Mouse (Mus musculus) lung, postnatal 4 days (tissue): ENCODE data around the gene Ifnar1.
"Not testable (repeated sequence)": the region's sequence is repeated elsewhere in the genome, so short reads cannot be mapped to it uniquely, and the experiment has no call there.

Experiments
- DNase-seq, 2 experiments: peaks; one replicate each; pipeline ENCODE4 v3.0.0; 2021

The Ifnar1 gene

GRCm38 (mm10) chr16:91512161-91512787 lies 27.2 kb downstream of the Ifnar1 start:
- DNase-seq: peak; percentile 67 to 90

GRCm38 (mm10) chr16:91513099-91513498 lies 28.1 kb downstream of the Ifnar1 start:
- DNase-seq: no peak

GRCm38 (mm10) chr16:91517020-91517419 lies 32.0 kb downstream of the Ifnar1 start:
- DNase-seq: no peak

- no peak for DNase-seq
These were observed 37.0 kb downstream of the Ifnar1 start for GRCm38 (mm10) chr16:91522040-91522439.

- DNase-seq: peak; percentile 62 to 70
These were observed 37.7 kb downstream of the Ifnar1 start for GRCm38 (mm10) chr16:91522479-91523309.

GRCm38 (mm10) chr16:91524206-91524605 lies 39.2 kb downstream of the Ifnar1 start:
- DNase-seq: no peak

- no peak for DNase-seq
These were observed 41.2 kb downstream of the Ifnar1 start for GRCm38 (mm10) chr16:91526274-91526673.

- DNase-seq: peak; percentile 75
These were observed 42.0 kb downstream of the Ifnar1 start for GRCm38 (mm10) chr16:91527051-91527450.

- no peak for DNase-seq
These were observed 42.5 kb downstream of the Ifnar1 start for GRCm38 (mm10) chr16:91527500-91527899.

GRCm38 (mm10) chr16:91528578-91528977 lies 43.5 kb downstream of the Ifnar1 start:
- no peak for DNase-seq

GRCm38 (mm10) chr16:91530830-91531229 lies 45.8 kb downstream of the Ifnar1 start:
- DNase-seq: not testable (repeated sequence)

GRCm38 (mm10) chr16:91531856-91532255 lies 46.8 kb downstream of the Ifnar1 start:
- DNase-seq: no peak

GRCm38 (mm10) chr16:91532429-91532828 lies 47.4 kb downstream of the Ifnar1 start:
- no peak for DNase-seq

GRCm38 (mm10) chr16:91533097-91534001 lies 48.3 kb downstream of the Ifnar1 start:
- DNase-seq: no peak

- no peak for DNase-seq
These were observed 49.4 kb downstream of the Ifnar1 start for GRCm38 (mm10) chr16:91534477-91534876.

GRCm38 (mm10) chr16:91534888-91535287 lies 49.9 kb downstream of the Ifnar1 start:
- DNase-seq: no peak

- no peak for DNase-seq
These were observed 51.3 kb downstream of the Ifnar1 start for GRCm38 (mm10) chr16:91536372-91536771.

- DNase-seq: no peak
These were observed 52.0 kb downstream of the Ifnar1 start for GRCm38 (mm10) chr16:91537065-91537464.

- no peak for DNase-seq
These were observed 53.0 kb downstream of the Ifnar1 start for GRCm38 (mm10) chr16:91538051-91538450.

GRCm38 (mm10) chr16:91538513-91538912 lies 53.5 kb downstream of the Ifnar1 start:
- DNase-seq: no peak

- DNase-seq: no peak
These were observed 56.6 kb downstream of the Ifnar1 start for GRCm38 (mm10) chr16:91541573-91542081.

- DNase-seq: no peak
These were observed 58.6 kb downstream of the Ifnar1 start for GRCm38 (mm10) chr16:91543619-91544018.
